Mouse (Mus musculus): ENCODE results near the gene Bglap2. TPM values are rescaled to one million over a fixed set of nuclear protein-coding genes. Genes with fewer than 3 reads are reported as not detected.
A peak's percentile ranks its signal among the peaks of the same experiment; 100 is the strongest.

Gene Bglap2
- polyA plus RNA-seq, 1 experiment from 2014 or later, result not detected

DNA sequence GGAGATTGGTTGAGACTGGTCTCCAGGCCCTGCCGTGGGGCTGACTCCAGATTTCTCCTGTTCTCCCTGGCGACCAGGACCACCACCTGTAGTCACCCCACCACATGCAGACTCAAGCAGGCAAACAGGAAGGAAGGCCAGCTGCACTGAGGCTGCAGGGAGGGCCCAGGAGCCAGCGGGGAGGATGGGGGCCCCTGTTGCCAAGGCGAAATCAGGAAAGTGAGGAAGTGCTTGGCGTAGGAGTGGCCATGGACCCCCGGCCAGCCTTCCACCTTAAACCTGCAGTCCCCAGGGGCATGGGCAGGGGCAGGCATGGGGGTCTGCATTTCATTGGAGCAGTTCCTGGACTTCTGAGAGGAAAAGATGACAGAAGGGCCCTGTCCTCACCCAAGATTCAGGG lies 17.4 kb downstream of the Bglap2 start:
- DNase-seq (ENCODE audit: low spot score), result no peak
- peaks cover 76% of the 10 kb centered on the region for H3K36me3 ChIP-seq (replicated peaks)
- peaks cover 28% of the 10 kb centered on the region for H3K27me3 ChIP-seq (replicated peaks; ENCODE audit: low read depth, poor library complexity, severe bottlenecking)
- no peaks in the 10 kb centered on the region for H3K9me3 ChIP-seq
- H3K4me1 ChIP-seq, result peaks cover 55% of the 10 kb centered on the region
- WGBS, result 75% methylated on average over 6 of the region's 6 CpGs
- no peak overlapping the region for H3K4me3 ChIP-seq
- H3K27ac ChIP-seq (replicated peaks), result 0 out of 2 replicates have a peak overlapping the region, but pooled peaks have one; percentile 36

GRCm38 (mm10) chr3:88359989-88360388 lies 18.5 kb downstream of the Bglap2 start:
- peaks cover 48% of the 10 kb centered on the region for H3K4me1 ChIP-seq
- peaks cover 87% of the 10 kb centered on the region for H3K36me3 ChIP-seq (replicated peaks)
- WGBS, result 57% methylated on average over 3 of the region's 3 CpGs
- H3K27ac ChIP-seq (replicated peaks), result peak overlapping the region; percentile 36; the same call in 1 of the 2 replicates
- no peaks in the 10 kb centered on the region for H3K9me3 ChIP-seq
- H3K27me3 ChIP-seq (replicated peaks; ENCODE audit: low read depth, poor library complexity, severe bottlenecking), result peaks cover 17% of the 10 kb centered on the region
- H3K4me3 ChIP-seq, result no peak overlapping the region; the same call in 1 of the 2 replicates
- no peak for DNase-seq (ENCODE audit: low spot score)

DNA sequence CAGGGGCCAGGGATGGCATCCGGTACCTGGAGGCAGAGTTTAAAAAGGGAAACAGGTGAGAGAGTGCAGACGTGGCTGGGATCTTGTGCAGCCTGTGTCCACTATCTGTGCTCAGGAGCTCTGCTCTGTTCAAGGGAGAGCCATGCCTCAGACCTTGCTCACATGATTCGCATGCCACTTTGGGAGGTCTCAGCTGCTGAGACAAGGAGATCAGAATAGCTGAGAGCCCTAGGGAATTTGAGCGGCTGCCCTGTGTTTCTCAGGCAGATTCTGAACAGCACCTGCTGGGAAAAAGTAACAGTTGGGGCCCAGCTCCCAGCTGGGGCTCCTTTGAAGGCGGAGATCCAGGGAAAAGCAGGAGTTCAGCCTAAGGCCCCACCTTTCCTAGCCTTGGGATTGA lies 18.9 kb downstream of the Bglap2 start:
- 68% methylated on average over 5 of the region's 5 CpGs for WGBS
- no peak for DNase-seq (ENCODE audit: low spot score)
- H3K4me1 ChIP-seq, result peaks cover 44% of the 10 kb centered on the region
- H3K4me3 ChIP-seq, result no peak overlapping the region
- peaks cover 13% of the 10 kb centered on the region for H3K27me3 ChIP-seq (replicated peaks; ENCODE audit: low read depth, poor library complexity, severe bottlenecking)
- H3K36me3 ChIP-seq (replicated peaks), result peaks cover 91% of the 10 kb centered on the region
- H3K27ac ChIP-seq (replicated peaks), result peak overlapping the region; percentile 36; the same call in 1 of the 2 replicates
- no peaks in the 10 kb centered on the region for H3K9me3 ChIP-seq

- no peak for DNase-seq (ENCODE audit: low spot score)
- WGBS, result 95% methylated on average over 8 of the region's 8 CpGs
- peaks cover 100% of the 10 kb centered on the region for H3K36me3 ChIP-seq (replicated peaks)
- H3K4me1 ChIP-seq, result peaks cover 10% of the 10 kb centered on the region
- H3K27ac ChIP-seq (replicated peaks), result no peak overlapping the region
- H3K4me3 ChIP-seq, result no peak overlapping the region
- no peaks in the 10 kb centered on the region for H3K9me3 ChIP-seq
- H3K27me3 ChIP-seq (replicated peaks; ENCODE audit: low read depth, poor library complexity, severe bottlenecking), result no peaks in the 10 kb centered on the region
Observed at GRCm38 (mm10) chr3:88354396-88355165, 23.9 kb downstream of the Bglap2 start.

DNA sequence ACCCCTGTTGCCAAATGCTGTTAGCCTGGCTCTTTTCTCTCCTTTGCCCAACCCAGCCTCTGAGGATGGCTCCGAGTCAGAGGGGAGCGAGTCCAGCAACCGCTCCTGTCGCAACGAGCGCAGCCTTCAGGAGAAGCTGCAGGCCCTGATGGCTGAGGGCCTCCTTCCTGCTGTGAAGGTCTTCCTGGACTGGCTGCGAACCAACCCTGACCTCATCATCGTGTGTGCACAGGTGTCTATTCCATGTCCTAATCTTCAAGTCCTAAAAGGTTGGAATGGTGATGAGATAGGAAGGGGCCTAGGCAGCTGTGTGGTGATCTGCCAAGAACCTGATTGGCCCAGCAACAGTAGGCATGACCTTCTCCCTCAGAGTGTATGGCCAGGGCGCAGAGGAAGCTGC lies 25.6 kb downstream of the Bglap2 start:
- Histone ChIP-seq H3K4me3 (no peak overlapping the region), H3K9me3 (no peaks in the 10 kb centered on the region), H3K4me1 (no peaks in the 10 kb centered on the region), H3K36me3 (replicated peaks) (peaks cover 100% of the 10 kb centered on the region), H3K27me3 (replicated peaks; ENCODE audit: low read depth, poor library complexity, severe bottlenecking) (no peaks in the 10 kb centered on the region), H3K27ac (replicated peaks) (no peak overlapping the region)
- DNase-seq (ENCODE audit: low spot score), result no peak
- WGBS, result 92% methylated on average over 9 of the region's 9 CpGs

GRCm38 (mm10) chr3:88350732-88351131 lies 27.8 kb downstream of the Bglap2 start:
- Histone ChIP-seq H3K36me3 (replicated peaks) (peaks cover 100% of the 10 kb centered on the region), H3K9me3 (no peaks in the 10 kb centered on the region), H3K4me3 (no peak overlapping the region), H3K27me3 (replicated peaks; ENCODE audit: low read depth, poor library complexity, severe bottlenecking) (no peaks in the 10 kb centered on the region), H3K27ac (replicated peaks) (no peak overlapping the region), H3K4me1 (no peaks in the 10 kb centered on the region)
- 95% methylated on average over 13 of the region's 13 CpGs for WGBS
- DNase-seq (ENCODE audit: low spot score), result no peak

- H3K36me3 ChIP-seq (replicated peaks), result peaks cover 54% of the 10 kb centered on the region
- H3K4me3 ChIP-seq, result no peak overlapping the region
- no peak for DNase-seq (ENCODE audit: low spot score)
- peaks cover 29% of the 10 kb centered on the region for H3K4me1 ChIP-seq
- H3K27ac ChIP-seq (replicated peaks), result no peak overlapping the region
- H3K27me3 ChIP-seq (replicated peaks; ENCODE audit: low read depth, poor library complexity, severe bottlenecking), result no peaks in the 10 kb centered on the region
- 88% methylated on average over 3 of the region's 3 CpGs for WGBS
- no peaks in the 10 kb centered on the region for H3K9me3 ChIP-seq
Observed at GRCm38 (mm10) chr3:88339006-88339405, 39.5 kb downstream of the Bglap2 start.

DNA sequence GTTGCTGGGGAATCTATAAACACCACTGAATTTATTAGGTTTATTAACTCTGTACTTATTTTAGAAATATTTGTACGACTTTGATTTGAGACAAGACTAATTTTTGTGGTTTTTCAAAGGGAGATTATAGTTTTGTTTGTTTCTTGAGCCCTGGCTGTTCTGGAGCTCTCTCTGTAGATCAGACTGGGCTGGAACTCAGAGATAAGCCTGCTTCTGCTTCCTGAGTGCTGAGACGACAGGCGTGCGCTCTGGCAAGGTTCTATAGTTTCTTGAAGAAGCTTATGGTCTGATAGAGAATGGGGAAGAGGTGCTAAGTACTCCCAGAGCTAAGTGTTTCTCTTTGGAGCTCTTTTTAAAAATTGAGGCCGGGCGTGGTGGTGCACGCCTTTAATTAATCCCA lies 40.2 kb downstream of the Bglap2 start:
- peaks cover 49% of the 10 kb centered on the region for H3K36me3 ChIP-seq (replicated peaks)
- peaks cover 36% of the 10 kb centered on the region for H3K4me1 ChIP-seq
- H3K9me3 ChIP-seq, result no peaks in the 10 kb centered on the region
- 93% methylated on average over 7 of the region's 7 CpGs for WGBS
- DNase-seq (ENCODE audit: low spot score), result no peak
- no peaks in the 10 kb centered on the region for H3K27me3 ChIP-seq (replicated peaks; ENCODE audit: low read depth, poor library complexity, severe bottlenecking)
- no peak overlapping the region for H3K27ac ChIP-seq (replicated peaks)
- no peak overlapping the region for H3K4me3 ChIP-seq

DNA sequence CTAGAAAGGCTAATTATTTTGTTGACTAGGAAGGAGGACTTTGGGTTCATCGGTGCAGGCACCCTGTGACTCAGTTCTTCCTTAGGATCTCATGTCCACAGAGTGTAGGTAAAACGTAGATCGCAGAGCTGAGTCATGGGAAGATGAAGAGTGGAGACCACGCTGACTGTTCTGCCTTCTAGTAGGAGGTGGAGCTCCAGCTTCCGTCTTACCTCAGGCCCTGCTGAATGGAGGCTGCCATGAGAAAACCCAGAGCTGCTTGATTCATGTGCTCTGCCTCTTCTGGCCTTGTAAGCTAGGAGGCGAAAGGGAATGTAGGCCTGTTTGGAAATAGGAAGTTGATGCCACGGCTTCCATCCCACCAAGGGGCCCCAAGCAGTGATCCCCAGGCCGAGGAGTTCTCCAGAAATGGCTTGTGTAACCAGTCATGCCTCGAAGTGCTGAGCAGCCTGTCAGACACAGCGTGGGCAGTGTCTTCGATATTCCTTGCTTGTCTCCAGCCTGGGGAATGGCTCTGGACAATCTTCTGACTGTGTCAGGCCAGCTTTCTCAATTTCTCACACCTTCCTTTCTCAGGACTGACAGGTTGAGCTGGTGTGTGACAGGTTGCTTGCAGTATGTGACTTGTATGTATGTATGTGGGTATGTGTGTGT lies 41.0 kb downstream of the Bglap2 start:
- DNase-seq (ENCODE audit: low spot score), result no peak
- WGBS, result 87% methylated on average over 11 of the region's 11 CpGs
- no peak overlapping the region for H3K27ac ChIP-seq (replicated peaks)
- H3K4me1 ChIP-seq, result peaks cover 41% of the 10 kb centered on the region
- H3K36me3 ChIP-seq (replicated peaks), result peaks cover 48% of the 10 kb centered on the region
- no peaks in the 10 kb centered on the region for H3K9me3 ChIP-seq
- peak overlapping the region; percentile 78 for H3K4me3 ChIP-seq
- no peaks in the 10 kb centered on the region for H3K27me3 ChIP-seq (replicated peaks; ENCODE audit: low read depth, poor library complexity, severe bottlenecking)

- Histone ChIP-seq H3K36me3 (replicated peaks) (peaks cover 42% of the 10 kb centered on the region), H3K4me3 (peak within 1 kb of the TSS; percentile 78), H3K4me1 (peaks cover 41% of the 10 kb centered on the region), H3K27me3 (replicated peaks; ENCODE audit: low read depth, poor library complexity, severe bottlenecking) (no peaks in the 10 kb centered on the region), H3K9me3 (no peaks in the 10 kb centered on the region), H3K27ac (replicated peaks) (peak within 1 kb of the TSS; percentile 94)
- 3% methylated on average over 61 of the region's 66 CpGs for WGBS
- peak; percentile 96 for DNase-seq (ENCODE audit: low spot score)
Observed at GRCm38 (mm10) chr3:88336058-88337013, 42.2 kb downstream of the Bglap2 start, which contains the start of the genes Tmem79 and Smg5. Tmem79 (minus strand) TSS chr3:88336148. Smg5 (plus strand) TSS chr3:88336260.

DNA sequence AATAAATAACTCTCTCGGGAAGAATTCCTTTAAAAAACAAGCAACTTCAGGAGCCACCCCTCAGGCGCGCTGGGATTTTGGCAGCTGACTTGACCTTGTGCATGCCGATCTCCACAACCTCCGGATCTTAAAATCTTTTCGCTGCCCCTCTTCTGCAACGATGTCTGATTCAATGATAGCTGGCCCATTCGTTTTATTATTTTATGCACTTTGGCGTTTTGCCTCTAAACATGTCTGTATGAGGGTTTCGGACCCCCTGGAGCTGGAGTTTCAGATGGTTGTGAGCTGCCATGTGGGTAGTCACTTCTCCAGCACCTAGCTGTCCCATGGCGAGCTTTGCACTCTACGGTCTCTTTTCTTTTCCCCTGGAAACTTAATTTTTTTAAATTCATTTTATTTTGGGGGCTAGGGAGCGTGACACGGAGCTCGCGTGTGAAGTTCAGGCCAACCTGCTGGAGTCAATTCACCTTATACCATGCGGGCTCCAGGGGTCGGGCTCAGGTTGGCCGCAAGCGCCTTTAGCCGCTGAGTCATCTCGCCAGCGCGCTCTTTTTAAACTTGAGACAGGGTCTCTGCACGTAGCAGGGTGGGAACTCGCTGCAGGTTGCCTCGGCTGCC lies 43.0 kb downstream of the Bglap2 start:
- WGBS, result 2% methylated on average over 27 of the region's 27 CpGs
- Histone ChIP-seq H3K27me3 (replicated peaks; ENCODE audit: low read depth, poor library complexity, severe bottlenecking) (no peaks in the 10 kb centered on the region), H3K9me3 (no peaks in the 10 kb centered on the region), H3K4me3 (peak overlapping the region; percentile 78), H3K36me3 (replicated peaks) (peaks cover 39% of the 10 kb centered on the region), H3K4me1 (peaks cover 41% of the 10 kb centered on the region), H3K27ac (replicated peaks) (peak overlapping the region; percentile 94)
- no peak for DNase-seq (ENCODE audit: low spot score)
